Comparison of ENCODE assay signal across 8 mouse cellular contexts in the genomic region with DNA sequence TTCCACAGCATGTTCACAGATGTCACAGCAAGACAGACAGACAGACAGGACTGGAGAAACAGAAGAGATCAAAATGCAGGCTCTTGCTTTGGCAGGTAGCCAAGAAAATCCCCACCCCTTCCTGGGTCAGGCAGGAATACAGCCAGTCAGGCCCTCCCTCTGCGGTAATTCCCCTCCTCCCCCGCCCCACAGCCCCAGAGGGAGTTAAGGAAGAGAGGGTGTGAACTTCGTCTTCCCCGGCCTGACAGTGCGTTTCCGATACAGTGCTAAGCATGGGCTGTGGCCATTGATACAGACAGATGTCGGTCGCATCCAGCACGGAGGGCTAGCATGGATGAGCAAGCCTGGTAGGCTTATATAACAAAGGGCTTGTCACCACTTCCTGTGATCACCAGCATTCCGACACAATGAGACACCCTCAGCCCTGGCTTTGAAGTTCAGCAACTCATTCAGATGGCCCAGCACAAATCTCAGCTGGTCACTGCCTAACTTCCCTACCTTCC. TPM values are rescaled to one million over a fixed set of nuclear protein-coding genes. Genes with fewer than 3 reads are reported as not detected.
A peak's percentile ranks its signal among the peaks of the same experiment; 100 is the strongest.
DNase-seq lines count a peak whose midpoint lies in the region; ATAC-seq lines count a peak whose summit lies in the region.

No protein-coding gene starts in this region.

- no peak overlapping the region; the same call in none of the 2 replicates for H3K9ac ChIP-seq in stomach, embryonic 16.5 days (ENCODE audit: low read length)

- H3K36me3 ChIP-seq in megakaryocyte, embryonic 14.5 days (replicated peaks; ENCODE audit: low read length): peaks cover 17% of the 10 kb centered on the region
- H3K36me3 ChIP-seq in stomach, embryonic 16.5 days (ENCODE audit: control insufficient read depth, insufficient read depth, low read length): no peaks in the 10 kb centered on the region

- H3K27me3 ChIP-seq in megakaryocyte, embryonic 14.5 days (replicated peaks): peaks cover 16% of the 10 kb centered on the region
- H3K27me3 ChIP-seq in stomach, embryonic 16.5 days (ENCODE audit: control insufficient read depth, insufficient read depth, low read length): no peaks in the 10 kb centered on the region

- peaks cover 87% of the 10 kb centered on the region for H3K4me1 ChIP-seq in megakaryocyte, embryonic 14.5 days
- H3K4me1 ChIP-seq in stomach, embryonic 16.5 days (ENCODE audit: control insufficient read depth, insufficient read depth, low read length): peaks cover 41% of the 10 kb centered on the region

- peak overlapping the region; percentile 70 for H3K27ac ChIP-seq in stomach, embryonic 16.5 days (ENCODE audit: low read length)

- H3K9me3 ChIP-seq in megakaryocyte, embryonic 14.5 days: no peaks in the 10 kb centered on the region
- no peaks in the 10 kb centered on the region for H3K9me3 ChIP-seq in stomach, embryonic 16.5 days (replicated peaks; ENCODE audit: control insufficient read depth, low read length)

- 5% methylated on average over 10 of the region's 10 CpGs for WGBS in stomach, embryonic 16.5 days

- peak; percentile 86 for ATAC-seq in stomach, embryonic 16.5 days (ENCODE audit: insufficient read depth, low FRiP score)

- H3K4me3 ChIP-seq in megakaryocyte, embryonic 14.5 days (replicated peaks): peak overlapping the region; percentile 87
- H3K4me3 ChIP-seq in stomach, embryonic 16.5 days (replicated peaks; ENCODE audit: low read length): peak overlapping the region; percentile 10

- intact Hi-C loops in heart, postnatal 10 days (cut with DNase I): no loop called here

- peak; percentile 48 to 51 for DNase-seq in spleen, adult 18-20 months
- no peak for DNase-seq in spleen, postnatal 14 days (ENCODE audit: low spot score in 2 of 2)
- DNase-seq in embryo, embryonic 9.5 days (ENCODE audit: extremely low spot score): peak; percentile 61
- peak; percentile 71 to 78 for DNase-seq in heart, postnatal 10 days
- peak; percentile 77 to 90 for DNase-seq in kidney, postnatal 25 days
- no peak for DNase-seq in layer of hippocampus, postnatal 25 days (ENCODE audit: extremely low spot score in 1 of 2, low spot score in 1 of 2)

- H3K4me2 ChIP-seq in stomach, embryonic 16.5 days (ENCODE audit: low read depth, low read length): peak overlapping the region; percentile 49

RNA-seq across cellular contexts. Expression of a gene that starts 18.4 kb away (rescaled TPM):
- 10 to 100 TPM; 67.9 to 71.6 TPM for total RNA-seq in heart, postnatal 10 days (2021)
- polyA plus RNA-seq in megakaryocyte, embryonic 14.5 days (2012; ENCODE audit: insufficient read depth, low replicate concordance): 20.2 and 27.2 TPM in 2 replicates
- polyA plus RNA-seq in stomach, embryonic 16.5 days (2015; fragmentation: Nextera tagmentation; extraction: Ambion mirVana): 2.1 and 2.7 TPM in 2 replicates
- total RNA-seq in layer of hippocampus, postnatal 25 days (2021): 10 to 100 TPM; 16.1 to 18.8 TPM

Comparison
In these comparisons a context has a peak if more than half of its experiments do, and no peak if none do; other contexts are left out.
1. DNase-seq: peak in spleen, adult 18-20 months (2 of 2), embryo, embryonic 9.5 days (single experiment), heart, postnatal 10 days (2 of 2) and kidney, postnatal 25 days (2 of 2); none in spleen, postnatal 14 days (0 of 2) and layer of hippocampus, postnatal 25 days (0 of 2).